Mouse (Mus musculus) bone marrow, adult 2 months (tissue): ENCODE results near the gene Hyal6. TPM values are rescaled to one million over a fixed set of nuclear protein-coding genes. Genes with fewer than 3 reads are reported as not detected.

Experiments
- H3K27ac ChIP-seq: fragments of 200-500 bp; 2 replicates; pipeline ENCODE4 v1.5.1; 2012; ENCODE audit warnings: low read depth, mild to moderate bottlenecking, control low read depth, inconsistent platforms, low read length; ENCODE audit not compliant: control insufficient read depth, poor library complexity, insufficient read depth
- H3K4me1 ChIP-seq: fragments of 200-500 bp; 2 replicates; pipeline ENCODE4 v1.6.1; 2011; ENCODE audit warnings: low read length; ENCODE audit not compliant: control insufficient read depth, insufficient read depth
- H3K4me3 ChIP-seq: fragments of 200-500 bp; replicated peaks from 2 replicates; pipeline ENCODE3; 2011; ENCODE audit warnings: mild to moderate bottlenecking, low read depth, low read length, control low read depth; ENCODE audit not compliant: control insufficient read depth
- CTCF ChIP-seq: fragments of 200-500 bp; IDR thresholded peaks from 2 replicates; pipeline ENCODE4 v1.5.1; 2011; ENCODE audit warnings: low read length, control low read depth; ENCODE audit not compliant: control insufficient read depth, insufficient read depth
- POLR2A ChIP-seq: fragments of 200-500 bp; IDR thresholded peaks from 2 replicates; pipeline ENCODE4 v1.6.1; 2011; ENCODE audit warnings: low read depth, mild to moderate bottlenecking, control low read depth, low read length, borderline replicate concordance; ENCODE audit not compliant: control insufficient read depth
- WGBS: fragments of 180-500 bp; shearing (Covaris S2); methylation state at CpG from one replicate; pipeline ENCODE4 v1.1.7; 2018; 5-methylcytosine and 5-hydroxymethylcytosine counted together
- polyA plus RNA-seq: library from polyadenylated mRNA; stranded (reverse); fragments of >200 nt; gene quantifications from 2 replicates; pipeline ENCODE4 v1.2.4, GENCODE M21; 2011; ENCODE audit warnings: low replicate concordance; ENCODE audit not compliant: missing spikeins, insufficient read depth, insufficient read length

Hyal6 gene
- polyA plus RNA-seq, 1 experiment, result not detected

DNA sequence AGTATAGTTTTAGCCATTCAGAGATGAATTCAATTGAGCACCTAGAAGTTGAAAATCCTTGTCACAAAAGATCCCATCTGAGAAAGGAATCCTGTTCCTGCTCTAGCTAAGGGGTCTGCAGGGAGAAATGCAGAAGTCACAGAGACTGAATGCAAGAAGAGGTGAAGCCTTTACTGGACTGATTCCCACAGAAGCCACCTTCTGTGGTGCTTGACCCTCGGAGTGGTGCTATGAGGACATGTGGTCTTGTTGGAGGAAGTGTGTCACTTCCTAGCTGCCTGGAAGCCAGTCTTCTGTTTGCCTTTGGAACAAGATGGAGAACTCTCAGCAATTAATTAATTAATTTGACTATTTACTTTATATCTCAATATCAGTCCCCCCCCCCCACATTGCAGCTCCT is 4.9 kb upstream of the Hyal6 start:
- H3K4me1 ChIP-seq, result no peaks in the 10 kb centered on the region
- no peak overlapping the region for H3K4me3 ChIP-seq
- no peak overlapping the region for H3K27ac ChIP-seq
- TF ChIP-seq POLR2A (no peak), CTCF (no peak)
- 3% methylated on average over 1 of the region's 1 CpGs for WGBS

DNA sequence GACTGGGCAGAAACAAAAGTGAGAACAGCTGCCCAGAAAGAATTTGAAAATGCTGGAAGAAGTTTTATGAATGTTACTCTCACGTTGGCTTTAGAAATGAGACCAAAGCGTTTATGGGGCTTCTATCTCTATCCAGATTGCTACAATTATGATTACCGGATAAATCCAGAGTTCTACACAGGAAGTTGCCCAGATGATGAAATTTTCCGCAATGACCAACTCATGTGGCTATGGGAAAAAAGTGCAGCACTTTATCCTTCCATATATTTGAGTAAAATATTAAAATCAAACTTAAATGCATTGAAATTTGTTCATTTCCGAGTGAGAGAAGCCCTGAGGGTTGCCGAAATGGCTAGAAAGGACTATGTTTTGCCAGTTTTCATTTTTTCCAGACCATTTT is 1.5 kb downstream of the Hyal6 start:
- no peak for TF ChIP-seq CTCF
- TF ChIP-seq POLR2A, result no peak
- 75% methylated on average over 6 of the region's 6 CpGs for WGBS
- Histone ChIP-seq H3K4me1 (no peaks in the 10 kb centered on the region), H3K27ac (no peak overlapping the region), H3K4me3 (no peak overlapping the region)

- Histone ChIP-seq H3K27ac (no peak within 1 kb of the TSS), H3K4me3 (no peak within 1 kb of the TSS), H3K4me1 (no peaks in the 10 kb centered on the region)
- TF ChIP-seq POLR2A (no peak), CTCF (no peak)
- WGBS, result 68% methylated on average over 4 of the region's 4 CpGs
These were observed 15.0 kb downstream of the Hyal6 start, which contains the start of gene Hyal4 for GRCm38 (mm10) chr6:24748029-24748428. Gene Hyal4 (plus strand): TSS chr6:24748329.

DNA sequence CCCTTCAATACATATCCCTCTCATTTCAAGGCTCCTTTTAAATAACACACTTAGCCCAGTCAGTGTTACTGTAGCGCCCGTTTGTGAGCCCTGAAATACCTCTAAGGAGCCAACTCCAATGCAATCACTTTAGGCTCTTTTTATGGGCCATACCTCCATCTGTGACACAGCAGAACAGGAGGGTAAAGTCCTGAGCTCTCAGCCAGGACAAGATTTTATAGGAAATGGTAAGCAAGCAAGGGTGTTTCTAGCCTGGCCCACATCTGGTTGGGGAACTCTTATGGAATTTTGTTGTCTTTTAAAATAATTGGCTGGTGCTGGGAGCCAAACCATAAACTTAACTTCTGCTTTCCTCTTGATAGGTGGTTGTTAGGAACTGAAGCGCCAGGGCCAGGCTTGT is 26.2 kb downstream of the Hyal6 start:
- Histone ChIP-seq H3K4me1 (no peaks in the 10 kb centered on the region), H3K27ac (no peak overlapping the region), H3K4me3 (no peak overlapping the region)
- 77% methylated on average over 3 of the region's 3 CpGs for whole genome bisulfite sequencing
- TF ChIP-seq POLR2A (no peak), CTCF (no peak)

DNA sequence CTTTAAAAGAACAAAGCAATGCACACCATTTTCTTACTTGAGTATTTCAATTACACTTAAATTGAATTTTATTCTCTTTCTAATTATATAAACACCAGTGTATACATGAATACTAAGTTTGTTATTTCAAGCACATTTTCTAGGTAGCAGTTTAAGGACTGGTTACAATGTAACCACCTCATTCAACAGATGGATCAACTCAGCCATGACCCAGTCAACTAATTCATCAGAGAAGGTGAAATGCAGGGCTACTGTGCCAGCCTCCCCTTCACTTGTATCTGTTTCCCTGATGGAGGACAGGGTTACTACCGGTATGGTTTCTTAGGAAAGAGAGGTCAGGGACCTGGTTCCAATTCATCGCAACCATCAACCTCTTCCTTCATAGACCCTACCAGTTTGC is 33.2 kb downstream of the Hyal6 start:
- TF ChIP-seq CTCF, result no peak
- no peak for TF ChIP-seq POLR2A
- 84% methylated on average over 2 of the region's 2 CpGs for WGBS
- no peak overlapping the region for H3K4me3 ChIP-seq
- H3K27ac ChIP-seq, result no peak overlapping the region
- H3K4me1 ChIP-seq, result no peaks in the 10 kb centered on the region

DNA sequence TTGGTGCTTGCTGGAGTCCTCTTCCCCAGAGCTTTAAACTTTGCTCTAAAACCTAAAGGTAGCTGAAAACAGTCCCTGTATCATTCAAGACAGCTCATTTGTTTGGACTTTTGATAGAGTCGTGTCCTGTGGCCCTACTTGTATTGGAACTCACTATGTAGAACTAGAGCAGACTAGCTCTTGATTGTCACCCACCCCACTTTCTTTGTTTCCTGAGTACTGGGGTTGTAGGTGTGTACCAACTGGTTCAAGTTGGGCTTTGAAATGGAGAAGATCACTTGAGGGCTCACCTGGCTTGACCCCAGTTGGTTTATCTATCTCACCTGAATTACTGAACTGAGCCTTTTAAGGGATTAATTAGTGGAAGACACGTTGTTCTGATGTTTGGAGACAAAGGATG is 46.1 kb downstream of the Hyal6 start:
- H3K4me1 ChIP-seq, result no peaks in the 10 kb centered on the region
- H3K4me3 ChIP-seq, result no peak overlapping the region
- no peak for TF ChIP-seq CTCF
- TF ChIP-seq POLR2A, result no peak
- WGBS, result 58% methylated on average over 2 of the region's 2 CpGs
- H3K27ac ChIP-seq, result no peak overlapping the region

GRCm38 (mm10) chr6:24790888-24791287 is 57.8 kb downstream of the Hyal6 start, which contains the start of gene Spam1:
Gene Spam1 (plus strand): TSS chr6:24791188.
- Histone ChIP-seq H3K4me3 (no peak within 1 kb of the TSS), H3K4me1 (no peaks in the 10 kb centered on the region), H3K27ac (no peak within 1 kb of the TSS)
- no peak for TF ChIP-seq POLR2A
- TF ChIP-seq CTCF, result no peak

Other genes starting within 250 kb of the Hyal6 start
- not detected in 2 replicates for gene Iqub, start 218.2 kb upstream of the Hyal6 start, polyA plus RNA-seq
- 118 and 221 TPM in 2 replicates for gene Ndufa5, start 205.2 kb upstream of the Hyal6 start, polyA plus RNA-seq
- gene Asb15, start 205.1 kb upstream of the Hyal6 start, polyA plus RNA-seq, result 0.70 TPM in 1 of 2 replicates, not detected in the other
- 1.8 TPM in 1 of 2 replicates, not detected in the other for gene Lmod2, start 135.5 kb upstream of the Hyal6 start, polyA plus RNA-seq
- gene Wasl, start 68.2 kb upstream of the Hyal6 start, polyA plus RNA-seq, result 4.0 and 14.5 TPM in 2 replicates
- gene Hyal4, start 15.1 kb downstream of the Hyal6 start, polyA plus RNA-seq, result not detected in 2 replicates
- gene Spam1, start 57.9 kb downstream of the Hyal6 start, polyA plus RNA-seq, result not detected in 2 replicates
- gene Hyal5, start 124.8 kb downstream of the Hyal6 start, polyA plus RNA-seq, result not detected in 2 replicates
- 0.30 TPM in 1 of 2 replicates, not detected in the other for gene Tmem229a, start 223.1 kb downstream of the Hyal6 start, polyA plus RNA-seq